Mouse (Mus musculus): Measurements from ENCODE around the gene Olfr114. TPM values are rescaled to one million over a fixed set of nuclear protein-coding genes. Genes with fewer than 3 reads are reported as not detected.

The Olfr114 gene
- not detected for total RNA-seq (2021)
- long read RNA-seq: 0 reads

- DNase-seq (ENCODE audit: low spot score in 2 of 2): no peak
These were observed at the start of gene Olfr114 for GRCm38 (mm10) chr17:37592643-37593042. Olfr114 (minus strand) TSS chr17:37592743.

DNA sequence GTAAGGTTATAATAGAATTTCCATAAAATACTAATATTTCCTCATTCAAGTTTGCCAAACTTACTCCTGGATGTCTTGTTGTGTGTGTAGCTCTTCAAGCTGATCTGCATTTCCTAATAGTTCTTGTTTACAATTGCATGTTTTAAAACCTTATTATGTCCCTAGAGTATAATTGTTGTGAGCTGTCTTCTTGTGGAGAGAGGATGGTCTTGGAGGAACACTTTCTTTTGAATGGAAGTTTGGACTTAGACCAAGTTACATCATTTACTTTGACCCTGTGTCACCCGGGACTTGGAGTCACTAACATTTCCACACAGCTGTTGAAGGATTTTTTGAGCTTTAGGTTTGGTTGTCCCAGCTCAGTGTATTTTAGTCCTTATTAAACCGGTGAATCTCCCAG lies 34.5 kb upstream of the Olfr114 start, which contains the start of the genes Olfr115 and Olfr116:
TSS of gene Olfr115 (minus strand) at position 101 of the 400 bp plus-strand sequence.
TSS of gene Olfr116 (minus strand) at position 191 of the 400 bp plus-strand sequence.
- DNase-seq (ENCODE audit: low spot score in 2 of 2): no peak

- DNase-seq (ENCODE audit: low spot score in 2 of 2): no peak
These were observed 15.0 kb downstream of the Olfr114 start, which contains the start of gene Olfr113 for GRCm38 (mm10) chr17:37577563-37577962. Olfr113 (minus strand) TSS chr17:37577663.

DNA sequence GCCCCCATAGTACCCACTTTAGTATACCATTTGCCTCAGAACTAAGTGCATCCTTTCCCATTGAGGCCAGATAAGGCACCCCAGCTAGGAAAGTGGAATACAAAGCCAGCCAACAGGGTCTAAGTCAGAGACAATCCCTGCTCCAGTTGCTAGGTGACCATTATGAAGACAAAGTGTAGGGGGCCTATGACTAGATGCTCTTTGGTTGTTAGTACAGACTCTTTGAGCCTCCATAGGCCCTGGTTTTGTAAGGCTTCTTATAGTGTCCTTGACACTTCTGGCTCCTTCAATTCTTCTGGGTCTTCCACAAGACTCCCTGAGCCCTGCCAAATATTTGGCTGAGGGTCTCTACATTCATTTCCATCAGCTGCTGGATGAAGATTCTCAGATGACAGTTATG lies 23.2 kb downstream of the Olfr114 start, which contains the start of gene Olfr112:
TSS of gene Olfr112 (minus strand) at position 101 of the 400 bp plus-strand sequence.
- no peak for DNase-seq (ENCODE audit: low spot score in 2 of 2)

- no peak for DNase-seq (ENCODE audit: low spot score in 2 of 2)
These were observed 33.5 kb downstream of the Olfr114 start for GRCm38 (mm10) chr17:37558913-37559615.

DNA sequence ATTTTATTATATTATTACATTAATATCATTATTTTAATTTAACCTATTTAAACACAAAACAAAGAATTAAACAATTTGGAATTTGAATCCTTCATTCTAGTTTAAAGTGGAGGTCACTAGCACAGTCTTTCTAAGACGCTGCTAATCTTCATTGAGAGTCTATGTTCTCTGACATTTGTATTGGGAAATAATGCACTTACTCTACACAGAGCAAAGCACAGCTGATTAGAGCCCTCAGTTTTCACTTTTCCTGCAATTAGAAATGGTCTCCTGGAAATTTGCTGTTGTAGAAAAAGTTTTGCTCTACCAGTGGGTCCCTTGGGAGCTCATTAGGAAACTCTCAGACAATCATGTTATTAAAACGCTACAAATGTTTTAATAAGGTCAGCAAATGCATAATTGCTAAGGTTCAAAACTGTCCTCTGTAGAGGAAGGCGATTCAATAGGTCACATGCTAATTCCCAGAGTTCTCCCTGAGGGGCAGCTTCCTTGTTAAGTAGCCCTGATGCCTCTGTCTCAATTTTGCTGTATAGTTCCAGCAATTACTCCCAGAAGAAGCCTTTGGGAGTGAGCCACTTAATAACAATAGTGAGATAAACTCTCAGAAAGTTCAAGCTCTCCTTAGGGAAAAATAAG lies 48.6 kb downstream of the Olfr114 start:
- no peak for DNase-seq (ENCODE audit: low spot score in 2 of 2)

DNA sequence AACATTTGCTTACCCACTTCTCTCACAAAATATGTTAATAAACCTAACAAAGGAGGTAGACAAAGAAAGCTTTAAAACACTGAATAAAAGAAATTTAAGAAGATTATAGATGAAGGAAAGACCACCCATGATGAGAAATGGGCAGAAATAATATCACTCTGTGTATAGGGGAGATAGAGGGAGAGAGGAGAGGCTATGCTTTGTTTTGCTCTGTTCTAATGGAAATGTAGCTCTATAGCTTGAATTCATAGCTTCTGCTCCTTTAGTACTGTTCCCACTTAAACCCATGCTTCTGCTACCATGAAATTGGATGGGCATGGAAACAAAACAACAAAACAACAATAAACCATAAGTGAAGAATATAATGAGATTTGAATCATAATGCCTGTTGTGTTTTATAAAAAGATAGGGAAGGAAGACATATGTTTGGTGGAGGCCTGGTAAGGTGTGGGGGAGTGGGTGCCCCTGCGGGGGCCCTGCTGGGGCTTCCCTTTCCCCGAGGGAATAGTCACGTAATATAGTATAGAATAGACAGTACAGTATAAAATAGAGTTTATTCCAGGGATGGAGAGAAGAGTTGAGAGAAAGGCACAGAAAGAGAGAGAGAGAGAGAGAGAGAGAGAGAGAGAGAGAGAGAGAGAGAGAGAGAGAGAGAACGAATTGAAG lies 51.0 kb downstream of the Olfr114 start:
- DNase-seq (ENCODE audit: low spot score in 2 of 2): no peak

Other genes with a start within 250 kb of the Olfr114 start
- gene Olfr104-ps, start 233.2 kb downstream of the Olfr114 start, total RNA-seq (2021): not detected
- gene Olfr105-ps, start 213.7 kb downstream of the Olfr114 start, total RNA-seq (2021): not detected
- not detected for gene Olfr106-ps, start 202.3 kb downstream of the Olfr114 start, total RNA-seq (2021)
- under 1 TPM in 1 of 2 experiments, not detected in 1; 0.11 TPM for gene Olfr107, start 193.5 kb downstream of the Olfr114 start, total RNA-seq (2021)
- gene Olfr108, start 147.3 kb downstream of the Olfr114 start, total RNA-seq (2021): not detected
- not detected for gene Olfr109, start 133.8 kb downstream of the Olfr114 start, total RNA-seq (2021)
- not detected for gene H2-M2, start 109.2 kb downstream of the Olfr114 start, total RNA-seq (2021)
- gene Olfr110, start 100.3 kb downstream of the Olfr114 start, total RNA-seq (2021): not detected
- gene Olfr111, start 84.7 kb downstream of the Olfr114 start, total RNA-seq (2021): not detected
- not detected for gene Olfr112, start 23.3 kb downstream of the Olfr114 start, total RNA-seq (2021)
- gene Olfr113, start 15.1 kb downstream of the Olfr114 start, total RNA-seq (2021): not detected
- gene Olfr115, start 34.4 kb upstream of the Olfr114 start, total RNA-seq (2021): not detected
- not detected for gene Olfr116, start 34.5 kb upstream of the Olfr114 start, total RNA-seq (2021)
- gene Olfr117, start 71.0 kb upstream of the Olfr114 start, total RNA-seq (2021): not detected
- gene Olfr118, start 74.2 kb upstream of the Olfr114 start, total RNA-seq (2021): not detected
- gene Olfr119, start 103.8 kb upstream of the Olfr114 start, total RNA-seq (2021): not detected
- gene Olfr120, start 129.1 kb upstream of the Olfr114 start, total RNA-seq (2021): not detected
- not detected for gene Olfr121, start 156.1 kb upstream of the Olfr114 start, total RNA-seq (2021)
- not detected for gene Olfr122, start 175.9 kb upstream of the Olfr114 start, total RNA-seq (2021)
- gene Olfr123, start 200.8 kb upstream of the Olfr114 start, total RNA-seq (2021): not detected
- gene Olfr124, start 207.1 kb upstream of the Olfr114 start, total RNA-seq (2021): not detected
- not detected for gene Olfr125, start 240.2 kb upstream of the Olfr114 start, total RNA-seq (2021)